Mouse (Mus musculus) megakaryocyte, embryonic 14.5 days (primary cell): ENCODE measurements around the gene Ppp4r3a.

Experiments used
- FLI1 ChIP-seq: IDR thresholded peaks from 2 replicates; pipeline ENCODE4 v1.6.1; 2012; ENCODE audit warnings: low read length, inconsistent platforms, mixed read lengths
- GATA1 ChIP-seq: IDR thresholded peaks from 3 replicates; pipeline ENCODE4 v1.6.1; 2012; ENCODE audit warnings: mixed read lengths, low read length, inconsistent platforms, borderline replicate concordance

DNA sequence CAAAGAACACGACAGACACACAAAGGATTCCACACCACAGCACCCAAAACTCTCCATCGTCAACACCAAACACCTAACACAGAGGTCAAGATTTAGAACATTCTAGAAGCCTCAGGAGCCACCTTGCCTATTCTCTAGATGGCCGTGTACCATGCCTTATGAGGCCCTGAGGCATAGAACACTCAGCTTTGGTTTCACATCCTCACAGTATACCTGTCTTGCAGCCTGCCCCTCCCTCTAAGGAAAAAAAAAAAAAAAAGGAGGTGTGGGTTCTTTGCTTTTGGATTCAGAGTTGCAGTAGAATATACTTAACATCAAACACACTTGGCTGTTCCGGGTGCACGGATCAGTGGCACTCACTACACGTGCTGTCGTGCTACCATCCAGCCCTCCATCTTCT lies 72.5 kb downstream of the Ppp4r3a start:
- no peak for TF ChIP-seq GATA1
- no peak for TF ChIP-seq FLI1
